Mouse (Mus musculus) limb, embryonic 14.5 days (tissue): Measurements from ENCODE around the gene Mup4. TPM values are rescaled to one million over a fixed set of nuclear protein-coding genes. Genes with fewer than 3 reads are reported as not detected.

Experiments used
- ATAC-seq: fragments of 200-750 bp; cut with Nextera tagmentation; 2 replicates; pipeline ENCODE4 v1.8.0; 2017; ENCODE audit warnings: low read depth, moderate number of reproducible peaks, moderate TSS enrichment; ENCODE audit not compliant: low FRiP score
- DNase-seq: peaks from one replicate; pipeline ENCODE4 v3.0.0-alpha.2; 2015; ENCODE audit warnings: low spot score
- H3K27ac ChIP-seq: fragments of 300-500 bp; sonication (generic); replicated peaks from 2 replicates; pipeline ENCODE4 v1.5.1; 2014; ENCODE audit warnings: low read depth, mild to moderate bottlenecking, low read length, moderate library complexity, mixed read lengths
- H3K27me3 ChIP-seq: fragments of 300-500 bp; sonication (generic); 2 replicates; pipeline ENCODE4 v1.6.1; 2014; ENCODE audit warnings: low read length, mixed read lengths; ENCODE audit not compliant: control insufficient read depth, insufficient read depth
- H3K36me3 ChIP-seq: fragments of 300-500 bp; sonication (generic); 2 replicates; pipeline ENCODE4 v1.6.1; 2014; ENCODE audit warnings: mild to moderate bottlenecking, low read length, moderate library complexity, mixed read lengths; ENCODE audit not compliant: control insufficient read depth, insufficient read depth
- H3K4me1 ChIP-seq: fragments of 300-500 bp; sonication (generic); 2 replicates; pipeline ENCODE4 v1.6.1; 2014; ENCODE audit warnings: antibody characterized with exemption, low read length, mixed read lengths; ENCODE audit not compliant: control insufficient read depth, insufficient read depth
- H3K4me2 ChIP-seq: fragments of 300-500 bp; sonication (generic); replicated peaks from 2 replicates; pipeline ENCODE4 v1.6.1; 2014; ENCODE audit warnings: low read depth, mild to moderate bottlenecking, low read length, moderate library complexity; ENCODE audit not compliant: severe bottlenecking
- H3K4me3 ChIP-seq: fragments of 300-500 bp; sonication (generic); replicated peaks from 2 replicates; pipeline ENCODE4 v1.5.1; 2014; ENCODE audit warnings: low read length
- H3K9ac ChIP-seq: fragments of 300-500 bp; sonication (generic); 2 replicates; pipeline ENCODE4 v1.6.1; 2014; ENCODE audit warnings: mild to moderate bottlenecking, low read depth, low read length, moderate library complexity; ENCODE audit not compliant: severe bottlenecking
- H3K9me3 ChIP-seq: fragments of 300-500 bp; sonication (generic); 2 replicates; pipeline ENCODE4 v1.6.1; 2016; ENCODE audit warnings: low read length; ENCODE audit not compliant: control insufficient read depth
- POLR2A ChIP-seq: fragments of 200-500 bp; IDR thresholded peaks from 2 replicates; pipeline ENCODE4 v1.8.0; 2012; ENCODE audit warnings: inconsistent platforms, mild to moderate bottlenecking, moderate library complexity, borderline replicate concordance; ENCODE audit not compliant: insufficient read depth, insufficient read length; ENCODE audit errors: extremely low read depth
- WGBS: fragments of 180-500 bp; shearing (Covaris S2); extraction: QIAGEN DNeasy Blood & Tissue Kit; methylation state at CpG from one replicate; pipeline ENCODE4 v1.1.7; 2014; 5-methylcytosine and 5-hydroxymethylcytosine counted together
- polyA plus RNA-seq, 2 experiments: library from polyadenylated mRNA; depleted of rRNA in 1 of 2; stranded (reverse) in 1 of 2; unstranded in 1 of 2; fragments of >200 nt; fragmentation: Nextera tagmentation in 1 of 2; extraction: Ambion mirVana in 1 of 2; gene quantifications; 2 replicates each; pipeline versions ENCODE4 v1.2.1 to v1.2.3; 2012 to 2014

The Mup4 gene
- polyA plus RNA-seq, 2 experiments: not detected

DNA sequence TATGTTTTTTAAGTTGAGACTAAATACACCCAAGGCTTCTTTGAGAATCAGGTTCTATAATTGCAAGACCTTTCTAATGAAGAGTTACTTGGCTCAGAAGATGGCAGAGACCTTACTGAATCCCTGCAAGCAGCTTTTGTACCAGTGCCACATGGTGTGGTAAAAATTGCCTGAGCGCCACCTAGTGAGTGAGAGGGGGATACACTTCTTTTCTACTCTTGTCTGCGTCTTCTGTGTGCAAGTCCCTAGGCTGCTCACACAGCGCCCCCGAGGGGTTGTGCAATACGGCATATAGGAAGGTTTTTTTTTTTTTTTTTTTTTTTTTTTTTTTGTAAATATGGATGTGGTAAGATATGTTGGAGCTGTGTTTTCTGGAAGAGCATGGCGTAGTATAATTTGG is 32.2 kb downstream of the Mup4 start:
- no peak for ATAC-seq

GRCm38 (mm10) chr4:59927666-59928065 is 32.8 kb downstream of the Mup4 start:
- H3K27me3 ChIP-seq: no peaks in the 10 kb centered on the region
- H3K27ac ChIP-seq: no peak overlapping the region
- H3K4me2 ChIP-seq: no peak overlapping the region
- TF ChIP-seq POLR2A: no peak
- DNase-seq (no peak), ATAC-seq (no peak)
- no peak overlapping the region for H3K9ac ChIP-seq
- H3K36me3 ChIP-seq: no peaks in the 10 kb centered on the region
- WGBS: 89% methylated on average over 3 of the region's 3 CpGs
- H3K9me3 ChIP-seq: no peaks in the 10 kb centered on the region
- no peaks in the 10 kb centered on the region for H3K4me1 ChIP-seq
- no peak overlapping the region for H3K4me3 ChIP-seq

More for the DNA sequence above, 32.2 kb downstream of the Mup4 start:
- Histone ChIP-seq H3K27me3 (no peaks in the 10 kb centered on the region), H3K9ac (no peak overlapping the region), H3K4me1 (no peaks in the 10 kb centered on the region), H3K4me3 (no peak overlapping the region), H3K4me2 (no peak overlapping the region), H3K36me3 (no peaks in the 10 kb centered on the region), H3K27ac (no peak overlapping the region), H3K9me3 (no peaks in the 10 kb centered on the region)
- TF ChIP-seq POLR2A: no peak
- DNase-seq: peak; percentile 69
- WGBS: 18% methylated on average over 6 of the region's 6 CpGs

DNA sequence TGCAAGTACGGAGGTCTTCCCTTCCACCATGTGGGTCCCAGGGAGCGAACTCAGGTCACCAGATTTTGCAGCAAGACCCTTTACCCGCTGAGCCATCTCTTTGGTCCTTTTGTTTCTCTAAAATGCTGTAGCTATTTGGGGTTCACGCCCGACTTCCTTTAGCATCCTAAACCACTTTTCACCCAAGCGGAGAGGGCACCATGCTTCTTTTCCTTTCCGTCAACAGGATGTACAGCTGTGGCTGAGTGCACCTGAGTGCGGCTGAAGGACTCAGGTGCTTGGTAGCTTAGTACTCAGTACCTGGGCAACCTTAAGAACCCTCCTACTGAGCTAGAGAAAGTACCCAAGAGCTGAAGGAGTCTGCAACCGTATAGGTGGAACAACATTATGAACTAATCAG is 35.4 kb downstream of the Mup4 start:
- H3K9ac ChIP-seq: no peak overlapping the region
- TF ChIP-seq POLR2A: no peak

DNA sequence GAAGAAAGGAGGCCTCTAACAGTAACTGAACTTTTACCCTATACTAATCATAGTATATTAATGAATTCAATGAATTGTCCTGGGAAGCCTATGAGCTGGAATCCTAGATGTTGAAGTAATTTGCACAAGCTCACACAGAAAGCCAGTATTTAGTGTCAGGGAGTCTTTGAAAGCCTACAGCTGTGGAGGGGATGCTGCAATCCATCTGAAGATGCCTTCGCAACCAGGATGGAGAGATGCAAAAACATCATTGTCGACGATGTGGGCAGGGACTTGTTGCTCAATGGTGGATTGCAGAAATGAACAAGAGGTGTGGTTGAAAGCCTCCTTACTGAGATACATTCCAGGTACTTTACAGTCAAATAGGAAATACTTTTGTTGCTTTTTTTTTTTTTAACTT is 42.5 kb downstream of the Mup4 start:
- Histone ChIP-seq H3K9ac (no peak overlapping the region), H3K27ac (no peak overlapping the region), H3K36me3 (no peaks in the 10 kb centered on the region), H3K9me3 (no peaks in the 10 kb centered on the region), H3K4me2 (no peak overlapping the region), H3K27me3 (peaks cover 7% of the 10 kb centered on the region; the same call in 1 of the 2 replicates), H3K4me3 (no peak overlapping the region), H3K4me1 (no peaks in the 10 kb centered on the region)
- ATAC-seq (no peak), DNase-seq (no peak)
- 86% methylated on average over 3 of the region's 3 CpGs for WGBS
- TF ChIP-seq POLR2A: no peak

More for the DNA sequence above, 35.4 kb downstream of the Mup4 start:
- Histone ChIP-seq H3K27ac (no peak overlapping the region), H3K27me3 (no peaks in the 10 kb centered on the region), H3K4me1 (no peaks in the 10 kb centered on the region), H3K4me3 (no peak overlapping the region), H3K9me3 (no peaks in the 10 kb centered on the region), H3K36me3 (no peaks in the 10 kb centered on the region), H3K4me2 (no peak overlapping the region)
- ATAC-seq: no peak
- WGBS: 91% methylated on average over 9 of the region's 9 CpGs
- no peak for DNase-seq

DNA sequence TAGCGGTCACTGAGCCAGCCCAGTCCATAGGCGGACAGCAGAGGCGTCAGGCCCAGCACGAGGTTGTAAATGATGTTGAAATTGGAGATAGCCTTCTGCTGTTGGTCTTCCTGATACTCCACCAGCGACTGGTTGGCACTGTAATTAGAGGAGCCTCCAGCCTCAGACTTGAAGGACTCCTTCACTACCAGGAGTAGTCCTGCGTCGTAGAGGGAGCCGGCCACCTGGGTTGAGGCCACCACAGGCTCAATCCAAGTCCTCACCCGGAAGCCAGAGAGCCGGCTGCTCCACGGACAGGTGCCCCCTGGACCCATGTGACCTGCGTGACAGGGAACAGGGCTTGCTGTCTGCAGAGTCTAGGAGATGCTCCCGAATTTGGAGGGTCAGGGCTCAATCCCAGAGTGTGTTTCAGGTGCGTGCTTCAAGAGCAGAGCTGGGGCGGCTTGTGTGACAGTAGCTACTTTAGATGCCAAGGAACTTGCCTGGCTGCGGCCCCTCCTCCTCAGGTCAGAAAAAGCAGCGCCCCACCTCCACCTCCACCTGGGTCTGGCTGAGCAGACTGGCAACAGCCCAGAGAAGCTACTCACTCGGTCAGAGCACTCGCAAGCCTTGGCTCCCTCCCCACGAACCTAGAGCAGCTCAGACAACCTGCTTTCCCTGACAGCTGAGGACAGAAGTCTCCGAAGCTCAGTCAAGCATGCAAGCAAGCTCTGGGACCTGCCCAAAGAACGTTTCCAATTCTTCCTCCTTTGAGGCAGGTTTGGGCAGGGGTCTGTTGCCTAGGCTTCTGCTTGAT is 45.7 kb downstream of the Mup4 start, which contains the start of gene Slc46a2:
TSS of gene Slc46a2 (minus strand) at position 449 of the 796 bp plus-strand sequence.
- ATAC-seq (no peak), DNase-seq (no peak)
- no peaks in the 10 kb centered on the region for H3K4me1 ChIP-seq
- H3K4me3 ChIP-seq: no peak within 1 kb of the TSS
- no peaks in the 10 kb centered on the region for H3K36me3 ChIP-seq
- TF ChIP-seq POLR2A: no peak
- no peak within 1 kb of the TSS for H3K4me2 ChIP-seq
- H3K27ac ChIP-seq: no peak within 1 kb of the TSS
- peak within 1 kb of the TSS; percentile 16; the same call in 1 of the 2 replicates for H3K9ac ChIP-seq
- no peaks in the 10 kb centered on the region for H3K9me3 ChIP-seq
- 10% methylated on average over 22 of the region's 22 CpGs for WGBS
- peaks cover 7% of the 10 kb centered on the region; the same call in 1 of the 2 replicates for H3K27me3 ChIP-seq
